Mouse (Mus musculus) forebrain, embryonic 14.5 days (tissue): ENCODE results near the gene Smpd3. TPM values are rescaled to one million over a fixed set of nuclear protein-coding genes. Genes with fewer than 3 reads are reported as not detected.
A peak's percentile ranks its signal among the peaks of the same experiment; 100 is the strongest.

Experiments
- ATAC-seq: fragments of 200-750 bp; cut with Nextera tagmentation; 2 replicates; pipeline ENCODE4 v1.8.0; 2017; ENCODE audit warnings: mild to moderate bottlenecking, moderate library complexity
- DNase-seq: peaks from one replicate; pipeline ENCODE4 v3.0.0-alpha.2; 2015; ENCODE audit warnings: low spot score
- H3K27ac ChIP-seq: fragments of 300-500 bp; sonication (generic); 2 replicates; pipeline ENCODE4 v1.5.1; 2014; ENCODE audit warnings: low read depth, mild to moderate bottlenecking, control low read depth, low read length, moderate library complexity
- H3K27me3 ChIP-seq: fragments of 300-500 bp; sonication (generic); replicated peaks from 2 replicates; pipeline ENCODE4 v1.6.1; 2014; ENCODE audit warnings: low read length, control low read depth, mixed read lengths; ENCODE audit not compliant: control insufficient read depth, insufficient read depth
- H3K36me3 ChIP-seq: fragments of 300-500 bp; sonication (generic); 2 replicates; pipeline ENCODE4 v1.6.1; 2014; ENCODE audit warnings: low read length, control low read depth; ENCODE audit not compliant: control insufficient read depth, insufficient read depth
- H3K4me1 ChIP-seq: fragments of 300-500 bp; sonication (generic); 2 replicates; pipeline ENCODE4 v1.6.1; 2014; ENCODE audit warnings: antibody characterized with exemption, low read length, control low read depth; ENCODE audit not compliant: control insufficient read depth, insufficient read depth
- H3K4me2 ChIP-seq: fragments of 300-500 bp; sonication (generic); 2 replicates; pipeline ENCODE4 v1.6.1; 2014; ENCODE audit warnings: mild to moderate bottlenecking, control low read depth, low read length
- H3K4me3 ChIP-seq: fragments of 300-500 bp; sonication (generic); 2 replicates; pipeline ENCODE4 v1.5.1; 2014; ENCODE audit warnings: low read depth, low read length, control low read depth
- H3K9ac ChIP-seq: fragments of 300-500 bp; sonication (generic); 2 replicates; pipeline ENCODE4 v1.6.1; 2014; ENCODE audit warnings: mild to moderate bottlenecking, low read length, control low read depth, moderate library complexity
- H3K9me3 ChIP-seq: fragments of 300-500 bp; sonication (generic); replicated peaks from 2 replicates; pipeline ENCODE4 v1.6.1; 2016; ENCODE audit warnings: low read length, control low read depth, mixed read lengths; ENCODE audit not compliant: control insufficient read depth
- WGBS: fragments of 180-500 bp; shearing (Covaris S2); extraction: QIAGEN DNeasy Blood & Tissue Kit; methylation state at CpG from one replicate; pipeline ENCODE4 v1.1.7; 2014; 5-methylcytosine and 5-hydroxymethylcytosine counted together
- polyA plus RNA-seq: library from polyadenylated mRNA; unstranded; fragments of >200 nt; fragmentation: Nextera tagmentation; extraction: Ambion mirVana; gene quantifications from 2 replicates; pipeline ENCODE4 v1.2.1, GENCODE M21; 2014

Gene Smpd3
- polyA plus RNA-seq, 1 experiment from 2014 or later: 24.2 TPM

GRCm38 (mm10) chr8:106364278-106364677 lies 26.5 kb upstream of the Smpd3 start:
- DNase-seq (no peak), ATAC-seq (no peak)
- H3K4me3 ChIP-seq: no peak overlapping the region
- no peak overlapping the region for H3K9ac ChIP-seq
- no peaks in the 10 kb centered on the region for H3K36me3 ChIP-seq
- 77% methylated on average over 8 of the region's 8 CpGs for WGBS
- no peak overlapping the region for H3K4me2 ChIP-seq
- no peaks in the 10 kb centered on the region for H3K27me3 ChIP-seq
- H3K9me3 ChIP-seq: no peaks in the 10 kb centered on the region
- H3K27ac ChIP-seq: no peak overlapping the region
- no peaks in the 10 kb centered on the region for H3K4me1 ChIP-seq

GRCm38 (mm10) chr8:106363321-106363720 lies 25.5 kb upstream of the Smpd3 start:
- no peaks in the 10 kb centered on the region for H3K4me1 ChIP-seq
- H3K4me3 ChIP-seq: no peak overlapping the region
- no peaks in the 10 kb centered on the region for H3K27me3 ChIP-seq
- H3K4me2 ChIP-seq: no peak overlapping the region
- DNase-seq (no peak), ATAC-seq (no peak)
- no peak overlapping the region for H3K27ac ChIP-seq
- WGBS: 88% methylated on average over 8 of the region's 8 CpGs
- no peak overlapping the region for H3K9ac ChIP-seq
- no peaks in the 10 kb centered on the region for H3K36me3 ChIP-seq
- H3K9me3 ChIP-seq: no peaks in the 10 kb centered on the region

GRCm38 (mm10) chr8:106359650-106360338 lies 22.0 kb upstream of the Smpd3 start:
- DNase-seq: no peak
- Histone ChIP-seq H3K4me2 (no peak overlapping the region), H3K9me3 (no peaks in the 10 kb centered on the region), H3K9ac (no peak overlapping the region), H3K4me3 (no peak overlapping the region), H3K36me3 (no peaks in the 10 kb centered on the region), H3K27ac (no peak overlapping the region), H3K27me3 (no peaks in the 10 kb centered on the region), H3K4me1 (no peaks in the 10 kb centered on the region)
- 74% methylated on average over 4 of the region's 4 CpGs for WGBS
- no peak for ATAC-seq

GRCm38 (mm10) chr8:106351135-106351534 lies 13.3 kb upstream of the Smpd3 start:
- Histone ChIP-seq H3K4me2 (no peak overlapping the region), H3K9ac (no peak overlapping the region), H3K4me3 (no peak overlapping the region), H3K27ac (no peak overlapping the region), H3K27me3 (no peaks in the 10 kb centered on the region), H3K36me3 (no peaks in the 10 kb centered on the region), H3K4me1 (no peaks in the 10 kb centered on the region), H3K9me3 (no peaks in the 10 kb centered on the region)
- ATAC-seq (no peak), DNase-seq (no peak)
- WGBS: 63% methylated on average over 2 of the region's 2 CpGs

- WGBS: 76% methylated on average over 11 of the region's 11 CpGs
Observed at GRCm38 (mm10) chr8:106349398-106349797, 11.6 kb upstream of the Smpd3 start.

GRCm38 (mm10) chr8:106346123-106346522 lies 8.3 kb upstream of the Smpd3 start:
- DNase-seq: no peak
- Histone ChIP-seq H3K36me3 (no peaks in the 10 kb centered on the region), H3K4me1 (no peaks in the 10 kb centered on the region), H3K4me2 (no peak overlapping the region), H3K27ac (no peak overlapping the region), H3K9ac (no peak overlapping the region), H3K4me3 (no peak overlapping the region), H3K9me3 (no peaks in the 10 kb centered on the region), H3K27me3 (no peaks in the 10 kb centered on the region)
- no peak for ATAC-seq
- WGBS: 76% methylated on average over 6 of the region's 6 CpGs

More at GRCm38 (mm10) chr8:106349398-106349797, 11.6 kb upstream of the Smpd3 start:
- Histone ChIP-seq H3K36me3 (no peaks in the 10 kb centered on the region), H3K4me2 (no peak overlapping the region), H3K4me1 (no peaks in the 10 kb centered on the region), H3K27me3 (no peaks in the 10 kb centered on the region), H3K4me3 (no peak overlapping the region), H3K27ac (no peak overlapping the region), H3K9ac (no peak overlapping the region), H3K9me3 (no peaks in the 10 kb centered on the region)
- ATAC-seq: no peak
- no peak for DNase-seq

GRCm38 (mm10) chr8:106343471-106343870 lies 5.7 kb upstream of the Smpd3 start:
- H3K4me3 ChIP-seq: no peak overlapping the region
- ATAC-seq (no peak), DNase-seq (no peak)
- H3K4me1 ChIP-seq: peaks cover 7% of the 10 kb centered on the region
- H3K27ac ChIP-seq: no peak overlapping the region
- no peaks in the 10 kb centered on the region for H3K9me3 ChIP-seq
- no peaks in the 10 kb centered on the region for H3K36me3 ChIP-seq
- no peak overlapping the region for H3K9ac ChIP-seq
- WGBS: 68% methylated on average over 5 of the region's 5 CpGs
- no peaks in the 10 kb centered on the region for H3K27me3 ChIP-seq
- no peak overlapping the region for H3K4me2 ChIP-seq

GRCm38 (mm10) chr8:106342828-106343227 lies 5.0 kb upstream of the Smpd3 start:
- Histone ChIP-seq H3K9ac (no peak overlapping the region), H3K27me3 (no peaks in the 10 kb centered on the region), H3K4me3 (no peak overlapping the region), H3K36me3 (no peaks in the 10 kb centered on the region), H3K27ac (no peak overlapping the region), H3K4me2 (no peak overlapping the region), H3K4me1 (peaks cover 7% of the 10 kb centered on the region), H3K9me3 (no peaks in the 10 kb centered on the region)
- WGBS: 76% methylated on average over 7 of the region's 7 CpGs
- ATAC-seq (no peak), DNase-seq (no peak)

- no peaks in the 10 kb centered on the region for H3K9me3 ChIP-seq
- H3K36me3 ChIP-seq: no peaks in the 10 kb centered on the region
- peak overlapping the region; percentile 63 for H3K4me2 ChIP-seq
- no peaks in the 10 kb centered on the region for H3K27me3 ChIP-seq
- no peak for ATAC-seq
- no peak overlapping the region for H3K27ac ChIP-seq
- peak overlapping the region; percentile 53 for H3K4me3 ChIP-seq
- peak; percentile 16 for DNase-seq
- peak overlapping the region; percentile 66 for H3K9ac ChIP-seq
- 41% methylated on average over 8 of the region's 8 CpGs for WGBS
- peaks cover 10% of the 10 kb centered on the region for H3K4me1 ChIP-seq
Observed at GRCm38 (mm10) chr8:106338741-106339209, 987 bp upstream of the Smpd3 start.
